Mouse (Mus musculus) brain, embryonic 14.5 days (tissue): ENCODE measurements around the gene Csnk1d.

Source experiments
- CTCF ChIP-seq: fragments of 200-500 bp; IDR thresholded peaks from 2 replicates; pipeline ENCODE4 v1.5.1; 2012; ENCODE audit warnings: inconsistent platforms, mild to moderate bottlenecking, moderate library complexity, borderline replicate concordance; ENCODE audit not compliant: insufficient read depth, insufficient read length; ENCODE audit errors: extremely low read depth
- POLR2A ChIP-seq: fragments of 200-500 bp; IDR thresholded peaks from 2 replicates; pipeline ENCODE4 v1.6.1; 2012; ENCODE audit warnings: mild to moderate bottlenecking, inconsistent platforms, borderline replicate concordance; ENCODE audit not compliant: poor library complexity, insufficient read depth, insufficient read length, severe bottlenecking; ENCODE audit errors: extremely low read depth

- TF ChIP-seq CTCF (no peak), POLR2A (no peak)
Measured at GRCm38 (mm10) chr11:120962909-120963308, 28.2 kb downstream of the Csnk1d start.
